Mouse (Mus musculus): ENCODE data around the gene Erc2.

DNA sequence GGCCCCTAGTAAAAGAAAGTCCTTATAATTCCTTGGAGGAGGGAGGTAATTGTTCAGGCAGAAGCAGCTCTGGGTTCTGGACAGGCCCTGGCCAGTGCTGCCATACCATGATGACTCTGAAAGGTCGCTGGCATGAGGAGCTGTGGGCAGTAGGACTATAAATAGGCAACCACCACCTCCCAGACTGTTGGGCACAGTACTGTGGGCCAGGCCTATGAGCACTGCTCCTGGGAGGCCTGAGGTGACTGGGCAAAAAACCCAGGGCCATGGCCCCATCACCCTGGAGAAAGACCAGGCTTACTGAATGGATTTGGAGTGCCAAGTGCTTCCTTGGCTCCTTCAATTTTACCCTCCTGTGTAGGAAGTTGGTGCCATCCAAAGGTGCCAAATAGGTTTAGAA, 898.9 kb downstream of the Erc2 start:
- TF ChIP-seq CTCF (IDR thresholded peaks at IDR 0.05; ENCODE audit: extremely low read depth, insufficient read length, insufficient replicate concordance, low read depth, low read length), result no peak
- TF ChIP-seq POLR2A (IDR thresholded peaks at IDR 0.05; ENCODE audit: low read depth, low read length), result no peak
